Mouse (Mus musculus) hindbrain, postnatal 0 days (tissue): Measurements from ENCODE around the gene Hivep1. TPM values are rescaled to one million over a fixed set of nuclear protein-coding genes. Genes with fewer than 3 reads are reported as not detected.

Source experiments
- ATAC-seq: fragments of 200-750 bp; cut with Nextera tagmentation; 2 replicates; pipeline ENCODE4 v1.8.0; 2017; ENCODE audit warnings: mild to moderate bottlenecking, moderate TSS enrichment, moderate library complexity
- DNase-seq: peaks from one replicate; pipeline ENCODE4 v3.0.0-alpha.2; 2015; ENCODE audit warnings: low spot score
- H3K27ac ChIP-seq: fragments of 300-500 bp; sonication (generic); 2 replicates; pipeline ENCODE4 v1.5.1; 2014; ENCODE audit warnings: mild to moderate bottlenecking
- H3K27me3 ChIP-seq: fragments of 300-500 bp; sonication (generic); 2 replicates; pipeline ENCODE4 v1.6.1; 2014; ENCODE audit warnings: low read length, mixed read lengths; ENCODE audit not compliant: insufficient read depth
- H3K36me3 ChIP-seq: fragments of 300-500 bp; sonication (generic); 2 replicates; pipeline ENCODE4 v1.6.1; 2014; ENCODE audit warnings: low read length, mixed read lengths; ENCODE audit not compliant: insufficient read depth
- H3K4me1 ChIP-seq: fragments of 300-500 bp; sonication (generic); 2 replicates; pipeline ENCODE4 v1.6.1; 2014; ENCODE audit warnings: antibody characterized with exemption, low read length, mixed read lengths; ENCODE audit not compliant: insufficient read depth
- H3K4me2 ChIP-seq: fragments of 300-500 bp; sonication (generic); 2 replicates; pipeline ENCODE4 v1.6.1; 2014; ENCODE audit warnings: low read depth, mild to moderate bottlenecking, low read length, moderate library complexity, mixed read lengths
- H3K4me3 ChIP-seq: fragments of 300-500 bp; sonication (generic); 2 replicates; pipeline ENCODE4 v1.5.1; 2014; ENCODE audit warnings: low read length
- H3K9ac ChIP-seq: fragments of 300-500 bp; sonication (generic); replicated peaks from 2 replicates; pipeline ENCODE4 v1.6.1; 2014; ENCODE audit warnings: mild to moderate bottlenecking, low read length, moderate library complexity, mixed read lengths
- H3K9me3 ChIP-seq: fragments of 300-500 bp; sonication (generic); 2 replicates; pipeline ENCODE4 v1.6.1; 2016; ENCODE audit warnings: low read length, mixed read lengths
- CTCF ChIP-seq: IDR thresholded peaks from 2 replicates; pipeline ENCODE4 v1.5.1; 2016; ENCODE audit warnings: antibody characterized with exemption, control low read depth, low read depth
- WGBS: fragments of 180-500 bp; shearing (Covaris S2); extraction: QIAGEN DNeasy Blood & Tissue Kit; methylation state at CpG from one replicate; pipeline ENCODE4 v1.1.7; 2014; 5-methylcytosine and 5-hydroxymethylcytosine counted together
- polyA plus RNA-seq: library from polyadenylated mRNA; unstranded; fragments of >200 nt; fragmentation: Nextera tagmentation; extraction: Ambion mirVana; gene quantifications from 2 replicates; pipeline ENCODE4 v1.2.1, GENCODE M21; 2015
- total RNA-seq: library from RNA; depleted of rRNA; stranded (reverse); fragments of >200 nt; gene quantifications from 2 replicates; pipeline ENCODE4 v1.2.3, GENCODE M21; 2014

Gene Hivep1
- total and polyA plus RNA-seq, 2 experiments from 2014 or later, result 20.3 to 36.9 TPM

DNA sequence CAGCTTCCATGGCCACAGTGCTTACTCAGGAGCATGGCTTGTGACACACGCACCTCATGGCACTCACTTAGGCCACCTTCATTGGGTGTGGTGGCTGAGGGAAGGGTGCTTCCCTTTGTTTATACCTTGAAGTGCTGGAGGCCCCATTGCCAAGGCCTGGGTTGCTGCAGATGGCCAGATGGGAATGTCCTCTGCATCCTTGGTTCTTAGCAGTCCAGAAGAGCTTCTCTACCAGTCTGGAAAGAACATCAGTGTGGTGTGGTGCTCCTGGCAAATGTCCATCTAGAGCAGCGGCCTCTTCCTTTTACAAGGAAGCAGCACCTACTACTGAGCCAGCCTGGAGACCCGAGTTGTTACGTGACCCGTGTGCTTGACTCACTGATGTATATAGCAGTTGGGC, 38.9 kb downstream of the Hivep1 start:
- no peaks in the 10 kb centered on the region for H3K36me3 ChIP-seq
- no peaks in the 10 kb centered on the region for H3K9me3 ChIP-seq
- no peaks in the 10 kb centered on the region for H3K27me3 ChIP-seq
- 77% methylated on average over 5 of the region's 5 CpGs for whole genome bisulfite sequencing
- ATAC-seq (no peak), DNase-seq (no peak)
- H3K9ac ChIP-seq, result no peak overlapping the region
- TF ChIP-seq CTCF, result no peak
- H3K4me1 ChIP-seq, result peaks cover 6% of the 10 kb centered on the region
- H3K4me2 ChIP-seq, result no peak overlapping the region
- H3K4me3 ChIP-seq, result no peak overlapping the region
- no peak overlapping the region for H3K27ac ChIP-seq

DNA sequence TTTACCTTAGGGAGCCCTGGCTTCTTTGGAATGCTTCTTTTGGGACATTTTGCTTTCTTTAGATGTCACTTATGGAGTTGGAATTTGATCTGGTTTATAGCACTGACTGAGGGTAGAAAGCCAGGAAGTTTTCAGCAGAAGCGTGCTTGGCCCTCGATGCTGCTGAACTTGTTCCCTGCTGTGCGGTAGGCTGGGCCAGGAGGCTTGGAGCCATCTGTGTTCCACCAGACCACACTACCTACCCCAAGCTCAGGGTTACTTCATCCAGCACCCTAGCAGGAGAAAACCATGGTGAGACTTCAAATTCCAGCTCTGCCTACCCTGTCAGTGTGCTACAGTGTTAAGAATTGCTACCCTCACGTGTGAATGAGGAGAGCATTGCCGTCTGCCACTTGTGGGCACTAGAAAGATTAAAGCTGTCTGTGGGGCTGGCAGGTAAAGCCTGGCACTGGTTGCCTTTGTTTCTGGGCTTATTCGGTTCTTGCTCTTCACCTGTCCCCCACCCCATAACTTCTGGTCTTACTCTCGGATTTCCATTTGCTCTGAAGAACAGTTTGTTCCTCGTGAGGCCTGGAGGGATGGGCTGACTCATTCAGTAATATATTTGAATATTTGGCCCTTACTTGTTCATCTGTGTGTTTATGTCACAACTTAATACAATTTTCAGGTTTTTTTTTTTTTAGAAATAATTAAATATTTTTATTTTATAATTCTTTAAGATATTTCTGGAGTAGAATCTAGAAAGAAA, 40.7 kb downstream of the Hivep1 start:
- Histone ChIP-seq H3K27me3 (no peaks in the 10 kb centered on the region), H3K9ac (no peak overlapping the region), H3K4me3 (no peak overlapping the region), H3K4me2 (no peak overlapping the region), H3K9me3 (no peaks in the 10 kb centered on the region), H3K36me3 (no peaks in the 10 kb centered on the region), H3K4me1 (peaks cover 10% of the 10 kb centered on the region), H3K27ac (no peak overlapping the region)
- TF ChIP-seq CTCF, result no peak
- 51% methylated on average over 8 of the region's 8 CpGs for WGBS
- DNase-seq (peak; percentile 40), ATAC-seq (no peak)

DNA sequence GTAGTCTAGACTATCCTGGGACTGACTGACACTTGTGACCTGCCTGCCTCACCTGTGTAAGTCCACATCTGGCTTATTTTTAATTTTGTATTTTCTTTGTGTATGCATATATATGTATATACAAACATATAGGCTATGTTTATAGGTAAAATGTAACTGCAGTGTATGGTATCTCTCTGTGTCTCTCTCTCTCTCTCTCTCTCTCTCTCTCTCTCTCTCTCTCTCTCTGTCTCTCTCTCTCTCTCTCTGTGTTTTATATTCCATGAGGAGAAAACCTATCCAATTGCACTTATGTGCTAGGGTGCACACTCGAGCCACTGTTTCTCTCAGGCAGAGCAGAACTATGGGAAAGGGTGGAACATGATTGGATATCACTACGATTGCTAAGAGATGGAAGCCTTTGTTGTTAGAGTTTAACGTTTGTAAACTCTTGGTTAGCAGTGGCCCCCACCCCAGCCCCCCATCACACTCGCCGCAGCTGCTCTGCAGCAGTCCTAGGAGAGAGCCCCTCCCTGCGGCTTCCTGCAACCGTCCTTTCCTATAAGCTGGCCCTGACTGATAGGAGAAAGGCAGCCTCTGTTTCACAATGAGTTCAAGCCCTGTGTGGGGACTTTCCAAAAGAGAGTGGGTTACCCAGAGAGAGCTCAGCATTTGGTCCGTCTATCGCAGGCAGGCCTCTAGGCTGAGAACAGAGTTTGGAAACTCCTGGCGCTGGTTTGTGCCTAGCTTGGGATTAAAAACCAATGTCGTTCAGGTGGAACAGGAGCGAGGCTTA, 41.6 kb downstream of the Hivep1 start:
- Histone ChIP-seq H3K4me3 (no peak overlapping the region), H3K9ac (no peak overlapping the region), H3K9me3 (no peaks in the 10 kb centered on the region), H3K36me3 (no peaks in the 10 kb centered on the region), H3K27me3 (no peaks in the 10 kb centered on the region), H3K4me2 (no peak overlapping the region), H3K27ac (no peak overlapping the region), H3K4me1 (peaks cover 10% of the 10 kb centered on the region)
- 0 out of 2 replicates have a peak, but pooled peaks have one; percentile 18 for ATAC-seq
- no peak for DNase-seq
- no peak for TF ChIP-seq CTCF
- WGBS, result 62% methylated on average over 12 of the region's 12 CpGs

DNA sequence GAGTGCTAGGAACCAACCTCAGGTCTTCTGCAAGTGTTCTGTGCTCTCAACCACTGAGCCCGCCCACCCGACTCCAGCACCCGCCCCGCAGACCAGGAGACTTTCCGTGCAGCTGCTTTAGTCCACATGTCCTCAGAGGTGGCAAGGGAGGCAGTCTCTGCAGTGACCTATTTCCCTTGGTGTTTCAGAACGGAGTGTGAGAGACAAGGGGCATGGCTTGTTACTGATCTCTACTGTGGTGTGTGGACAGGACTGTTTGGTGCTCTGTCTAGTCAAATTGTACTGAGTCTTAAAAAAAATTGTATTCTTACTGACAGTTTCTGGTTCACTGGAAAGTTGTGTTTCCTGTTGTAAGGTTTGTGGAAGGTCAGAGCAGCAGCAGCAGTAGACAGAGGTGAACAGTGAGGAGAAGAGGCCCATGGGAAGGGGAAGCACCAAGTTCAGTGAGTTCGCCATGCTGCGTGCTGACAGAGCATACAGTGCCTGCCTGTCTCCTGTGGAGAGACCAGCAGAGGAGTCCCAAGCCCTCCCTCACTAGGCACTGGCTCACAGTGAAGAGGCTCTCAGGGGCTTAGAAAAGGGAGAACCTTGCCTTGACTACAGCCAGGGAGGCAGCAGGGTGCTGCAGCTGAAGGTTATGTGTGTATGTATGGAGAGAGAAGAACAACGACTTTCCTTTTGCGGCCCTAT, 44.1 kb downstream of the Hivep1 start:
- DNase-seq (no peak), ATAC-seq (no peak)
- Histone ChIP-seq H3K9me3 (no peaks in the 10 kb centered on the region), H3K36me3 (no peaks in the 10 kb centered on the region), H3K4me2 (no peak overlapping the region), H3K9ac (no peak overlapping the region), H3K27ac (peak overlapping the region; percentile 18; the same call in 1 of the 2 replicates), H3K27me3 (no peaks in the 10 kb centered on the region), H3K4me3 (no peak overlapping the region), H3K4me1 (peaks cover 16% of the 10 kb centered on the region)
- no peak for TF ChIP-seq CTCF
- WGBS, result 61% methylated on average over 10 of the region's 10 CpGs

DNA sequence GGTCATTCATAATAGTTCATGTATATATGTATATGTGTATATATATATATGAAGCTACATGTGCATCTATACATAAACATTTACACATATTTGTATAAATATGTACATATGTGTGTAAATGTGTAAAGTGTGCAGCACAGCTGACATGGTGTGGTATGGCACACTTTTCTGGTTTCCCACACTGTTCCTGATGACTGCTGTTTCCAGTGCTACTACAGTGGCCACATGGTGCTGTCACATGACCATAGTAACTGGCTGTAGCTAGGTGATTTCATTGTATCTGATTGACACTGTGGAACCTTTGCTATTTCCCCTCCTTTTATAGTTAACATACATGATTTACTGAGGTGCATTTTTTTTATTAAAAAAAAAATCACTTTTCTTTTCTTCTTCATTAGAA, 45.3 kb downstream of the Hivep1 start:
- DNase-seq (no peak), ATAC-seq (no peak)
- H3K9ac ChIP-seq, result no peak overlapping the region
- H3K27ac ChIP-seq, result no peak overlapping the region
- H3K27me3 ChIP-seq, result no peaks in the 10 kb centered on the region
- peaks cover 26% of the 10 kb centered on the region for H3K4me1 ChIP-seq
- H3K9me3 ChIP-seq, result no peaks in the 10 kb centered on the region
- no peaks in the 10 kb centered on the region for H3K36me3 ChIP-seq
- no peak overlapping the region for H3K4me3 ChIP-seq
- no peak overlapping the region for H3K4me2 ChIP-seq
- no peak for TF ChIP-seq CTCF

DNA sequence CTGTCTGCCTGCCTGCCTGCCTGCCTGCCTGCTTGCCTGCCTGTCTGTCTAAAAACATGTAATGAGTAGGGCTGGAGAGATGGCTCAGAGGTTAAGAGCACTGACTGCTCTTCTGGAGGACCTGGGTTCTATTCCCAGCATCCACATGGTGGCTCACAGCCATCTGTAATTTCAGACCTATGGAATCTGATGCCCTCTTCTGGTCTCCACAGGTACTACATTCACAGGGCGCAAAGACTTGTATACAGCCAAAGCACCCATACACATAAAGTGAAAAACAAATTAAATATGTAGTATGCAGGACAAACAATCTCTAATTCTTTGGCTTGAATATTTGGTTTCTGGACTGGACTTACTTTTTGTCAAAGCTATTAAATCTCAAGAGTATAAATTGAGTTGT, 46.7 kb downstream of the Hivep1 start:
- peak; percentile 41 for TF ChIP-seq CTCF
- H3K4me3 ChIP-seq, result no peak overlapping the region
- 95% methylated on average over 1 of the region's 1 CpGs for WGBS
- H3K4me2 ChIP-seq, result no peak overlapping the region
- ATAC-seq, result no peak
- H3K9me3 ChIP-seq, result no peaks in the 10 kb centered on the region
- no peaks in the 10 kb centered on the region for H3K36me3 ChIP-seq
- no peak overlapping the region for H3K27ac ChIP-seq
- H3K4me1 ChIP-seq, result peaks cover 31% of the 10 kb centered on the region
- H3K9ac ChIP-seq, result no peak overlapping the region
- no peak for DNase-seq
- H3K27me3 ChIP-seq, result no peaks in the 10 kb centered on the region
